Mouse (Mus musculus): ENCODE measurements around the gene Lyz1.
"Not testable (repeated sequence)": the region's sequence is repeated elsewhere in the genome, so short reads cannot be mapped to it uniquely, and the experiment has no call there.

Lyz1 gene

GRCm38 (mm10) chr10:117287226-117287850 lies 5.3 kb downstream of the Lyz1 start:
- peak; percentile 91 for DNase-seq (ENCODE audit: low spot score)

GRCm38 (mm10) chr10:117286366-117286970 lies 6.2 kb downstream of the Lyz1 start:
- DNase-seq (ENCODE audit: low spot score): peak; percentile 96

- not testable (repeated sequence) for DNase-seq (ENCODE audit: low spot score)
Observed at GRCm38 (mm10) chr10:117285584-117285983, 7.1 kb downstream of the Lyz1 start.

- DNase-seq (ENCODE audit: low spot score): peak; percentile 95
Observed at GRCm38 (mm10) chr10:117284578-117285520, 7.8 kb downstream of the Lyz1 start.

GRCm38 (mm10) chr10:117283871-117284577 lies 8.6 kb downstream of the Lyz1 start:
- DNase-seq (ENCODE audit: low spot score): peak; percentile 95

- DNase-seq (ENCODE audit: low spot score): peak; percentile 94
Observed at GRCm38 (mm10) chr10:117283196-117283595, 9.5 kb downstream of the Lyz1 start.

- DNase-seq (ENCODE audit: low spot score): peak; percentile 95
Observed at GRCm38 (mm10) chr10:117282551-117282950, 10.1 kb downstream of the Lyz1 start.

- DNase-seq (ENCODE audit: low spot score): peak; percentile 97
Observed at GRCm38 (mm10) chr10:117282049-117282448, 10.6 kb downstream of the Lyz1 start, which contains the start of gene Lyz2. Gene Lyz2, minus strand, starts transcription at chr10:117282321.

GRCm38 (mm10) chr10:117281381-117281920 lies 11.2 kb downstream of the Lyz1 start:
- peak; percentile 95 for DNase-seq (ENCODE audit: low spot score)

- no peak for DNase-seq (ENCODE audit: low spot score)
Observed at GRCm38 (mm10) chr10:117280000-117280399, 12.7 kb downstream of the Lyz1 start.

- not testable (repeated sequence) for DNase-seq (ENCODE audit: low spot score)
Observed at GRCm38 (mm10) chr10:117278510-117278909, 14.2 kb downstream of the Lyz1 start.

GRCm38 (mm10) chr10:117277779-117278178 lies 14.9 kb downstream of the Lyz1 start:
- DNase-seq (ENCODE audit: low spot score): not testable (repeated sequence)

- no peak for DNase-seq (ENCODE audit: low spot score)
Observed at GRCm38 (mm10) chr10:117275681-117276369, 16.8 kb downstream of the Lyz1 start.

GRCm38 (mm10) chr10:117274645-117275044 lies 18.0 kb downstream of the Lyz1 start:
- not testable (repeated sequence) for DNase-seq (ENCODE audit: low spot score)

GRCm38 (mm10) chr10:117272023-117272422 lies 20.6 kb downstream of the Lyz1 start:
- peak; percentile 25 for DNase-seq (ENCODE audit: low spot score)

GRCm38 (mm10) chr10:117259870-117260269 lies 32.8 kb downstream of the Lyz1 start:
- DNase-seq (ENCODE audit: low spot score): no peak

GRCm38 (mm10) chr10:117238603-117239002 lies 54.1 kb downstream of the Lyz1 start, which contains the start of gene 9530003J23Rik:
Gene 9530003J23Rik, minus strand, starts transcription at chr10:117238703.
- DNase-seq (ENCODE audit: low spot score): no peak

All from adipocyte (in vitro differentiated cells).